Mouse (Mus musculus) cerebellum, postnatal 10 days (tissue): ENCODE results near the gene Sec23ip.

ENCODE experiments used
- DNase-seq, 2 experiments: peaks; one replicate each; pipeline ENCODE4 v3.0.0; 2021; ENCODE audit warnings: mixed read lengths in 2 of 2

Sec23ip gene

GRCm38 (mm10) chr7:128781846-128782245, 37.1 kb downstream of the Sec23ip start:
- DNase-seq, result no peak

GRCm38 (mm10) chr7:128790045-128790444, 45.3 kb downstream of the Sec23ip start:
- DNase-seq, result no peak

GRCm38 (mm10) chr7:128793464-128793863, 48.7 kb downstream of the Sec23ip start:
- no peak for DNase-seq

- no peak for DNase-seq
Observed at GRCm38 (mm10) chr7:128824986-128825563, 80.3 kb downstream of the Sec23ip start.

- no peak for DNase-seq
Observed at GRCm38 (mm10) chr7:128832455-128833081, 87.8 kb downstream of the Sec23ip start.

GRCm38 (mm10) chr7:128833196-128833595, 88.5 kb downstream of the Sec23ip start:
- peak in 1 of 2 experiments; percentile 17 for DNase-seq
